Mouse (Mus musculus) c-Kit-negative CD71-positive TER-119-positive erythroid progenitor cells, embryonic 14.5 days (primary cell): Measurements from ENCODE around the gene Slc35e4.
"Not testable (repeated sequence)": the region's sequence is repeated elsewhere in the genome, so short reads cannot be mapped to it uniquely, and the experiment has no call there.

Experiments
- DNase-seq: peaks from one replicate; pipeline ENCODE4 v3.0.0-alpha.2; 2013; ENCODE audit warnings: low read depth, low spot score

Slc35e4 gene

GRCm38 (mm10) chr11:3914109-3914840 is at the start of gene Slc35e4:
TSS of gene Slc35e4 (minus strand) at chr11:3914664.
- DNase-seq = peak; percentile 29

- peak; percentile 78 for DNase-seq
Observed at GRCm38 (mm10) chr11:3963610-3964415, 49.3 kb upstream of the Slc35e4 start, which contains the start of gene Pes1. TSS of gene Pes1 (plus strand) at chr11:3963975.

GRCm38 (mm10) chr11:3963155-3963554 is 48.7 kb upstream of the Slc35e4 start:
- DNase-seq = no peak

- DNase-seq = no peak
Observed at GRCm38 (mm10) chr11:3961761-3962160, 47.3 kb upstream of the Slc35e4 start.

- no peak for DNase-seq
Observed at GRCm38 (mm10) chr11:3960901-3961300, 46.4 kb upstream of the Slc35e4 start.

GRCm38 (mm10) chr11:3955371-3955770 is 40.9 kb upstream of the Slc35e4 start:
- DNase-seq = not testable (repeated sequence)

- DNase-seq = not testable (repeated sequence)
Observed at GRCm38 (mm10) chr11:3954876-3955275, 40.4 kb upstream of the Slc35e4 start.

- DNase-seq = no peak
Observed at GRCm38 (mm10) chr11:3946386-3946785, 31.9 kb upstream of the Slc35e4 start.

GRCm38 (mm10) chr11:3941371-3941770 is 26.9 kb upstream of the Slc35e4 start:
- DNase-seq = no peak

GRCm38 (mm10) chr11:3937321-3937874 is 22.9 kb upstream of the Slc35e4 start:
- DNase-seq = no peak

GRCm38 (mm10) chr11:3936318-3936717 is 21.9 kb upstream of the Slc35e4 start:
- no peak for DNase-seq

- DNase-seq = no peak
Observed at GRCm38 (mm10) chr11:3935135-3935534, 20.7 kb upstream of the Slc35e4 start.

GRCm38 (mm10) chr11:3933756-3934285 is 19.4 kb upstream of the Slc35e4 start:
- no peak for DNase-seq

GRCm38 (mm10) chr11:3931511-3932211 is 17.2 kb upstream of the Slc35e4 start, which contains the start of gene Tcn2:
TSS of gene Tcn2 (minus strand) at chr11:3932159.
- DNase-seq = no peak

- DNase-seq = no peak
Observed at GRCm38 (mm10) chr11:3930931-3931330, 16.5 kb upstream of the Slc35e4 start.

GRCm38 (mm10) chr11:3930019-3930418 is 15.6 kb upstream of the Slc35e4 start:
- DNase-seq = no peak

GRCm38 (mm10) chr11:3925916-3926315 is 11.5 kb upstream of the Slc35e4 start:
- no peak for DNase-seq

GRCm38 (mm10) chr11:3922731-3923130 is 8.3 kb upstream of the Slc35e4 start:
- DNase-seq = no peak

- no peak for DNase-seq
Observed at GRCm38 (mm10) chr11:3922115-3922514, 7.7 kb upstream of the Slc35e4 start.

GRCm38 (mm10) chr11:3921281-3921850 is 6.9 kb upstream of the Slc35e4 start:
- DNase-seq = no peak

- no peak for DNase-seq
Observed at GRCm38 (mm10) chr11:3920476-3920875, 6.0 kb upstream of the Slc35e4 start.
